Mouse (Mus musculus) olfactory bulb, adult 2 months (tissue): ENCODE results near the gene Gtf2ird1.

Experiments
- CTCF ChIP-seq: fragments of 200-500 bp; IDR thresholded peaks from 2 replicates; pipeline ENCODE4 v1.5.1; 2012; ENCODE audit warnings: low read depth, mild to moderate bottlenecking, low read length, moderate library complexity; ENCODE audit not compliant: insufficient read depth
- POLR2A ChIP-seq: fragments of 200-500 bp; IDR thresholded peaks from 2 replicates; pipeline ENCODE4 v1.6.1; 2012; ENCODE audit warnings: mild to moderate bottlenecking, low read depth, low read length, moderate library complexity; ENCODE audit not compliant: insufficient read depth

GRCm38 (mm10) chr5:134373912-134374488 lies 82.5 kb downstream of the Gtf2ird1 start:
- no peak for TF ChIP-seq CTCF
- no peak for TF ChIP-seq POLR2A
